Mouse (Mus musculus) bone marrow macrophage, adult 2 months (primary cell): ENCODE measurements around the gene Palm3.

Source experiments
- CTCF ChIP-seq: IDR thresholded peaks from 2 replicates; pipeline ENCODE4 v1.5.1; 2012; ENCODE audit warnings: low read depth, mild to moderate bottlenecking, low read length, moderate library complexity
- POLR2A ChIP-seq: IDR thresholded peaks from 2 replicates; pipeline ENCODE4 v1.6.1; 2012; ENCODE audit warnings: mild to moderate bottlenecking, low read depth, low read length, borderline replicate concordance

DNA sequence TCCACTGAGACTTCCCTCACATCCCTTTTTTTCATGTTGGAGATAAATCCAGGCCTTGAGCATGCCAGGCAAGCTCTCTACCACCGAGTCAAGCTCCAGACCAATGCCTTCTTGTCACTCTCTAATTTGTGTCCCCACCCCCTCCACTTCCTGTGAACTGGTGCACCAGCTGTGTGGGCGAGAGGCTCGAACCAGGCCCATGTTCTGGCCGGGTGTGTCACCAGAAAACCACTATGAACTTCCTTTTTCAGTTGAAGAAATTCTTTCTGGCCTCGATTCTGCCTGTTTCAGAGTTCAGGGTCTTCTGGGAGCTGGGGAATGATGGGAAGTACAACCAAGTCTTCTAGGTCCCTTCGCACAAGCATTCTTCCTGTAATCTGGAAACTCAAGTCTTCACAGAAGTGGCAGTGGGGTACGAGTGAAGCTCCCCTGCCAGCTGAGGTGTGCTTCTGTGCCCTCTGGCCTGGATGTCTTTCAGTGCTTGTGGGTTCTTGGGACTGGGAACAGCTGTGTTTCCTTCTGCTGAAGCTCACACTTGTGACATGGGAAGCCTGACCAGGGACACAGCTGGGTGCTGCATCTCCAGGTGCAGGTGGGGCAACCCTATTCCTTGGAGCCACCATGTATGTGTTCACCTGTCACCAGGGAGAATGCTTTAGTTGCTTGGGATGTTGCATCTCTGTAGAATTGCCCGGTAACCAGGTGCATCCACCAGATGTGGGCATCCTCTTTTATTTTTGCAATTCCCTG is 42.8 kb downstream of the Palm3 start:
- TF ChIP-seq POLR2A (no peak), CTCF (no peak)
